11 mouse cellular contexts compared by ENCODE assay signal in genomic region chr4:131996985-131997384, GRCm38 (mm10).
DNase-seq lines count a peak whose midpoint lies in the region; ATAC-seq and TF ChIP-seq lines count a peak whose summit lies in the region.
"Had no signal": no experiment of that assay in that cellular context is flagged by ENCODE, and none has a peak within 500 bp of the region (broad histone marks: within the 10 kb centered on the region; RNA-seq: fewer than 3 reads in every experiment).

No protein-coding gene starts in this region.

- TF ChIP-seq EP300 in stomach, postnatal 0 days (optimal IDR thresholded peaks at IDR 0.05) = no peak

- no peak overlapping the region for H3K9ac ChIP-seq in stomach, postnatal 0 days (ENCODE audit: low read length)

- peak; percentile 16 for DNase-seq in embryo, embryonic 10 days (ENCODE audit: low spot score)
- no peak for DNase-seq in embryo, embryonic 9.5 days (ENCODE audit: extremely low spot score)
- no peak for DNase-seq in kidney, adult 2 months
- DNase-seq in kidney, postnatal 14 days = no peak
- peak; percentile 25 for DNase-seq in right cerebral cortex, postnatal 14 days
- DNase-seq in right cerebral cortex, postnatal 25 days = no peak
- DNase-seq in stomach, postnatal 0 days (ENCODE audit: low spot score) = no peak
- DNase-seq in gastrocnemius, adult 18-20 months (ENCODE audit: low spot score) = no peak
- DNase-seq: adrenal gland, adult 2 months; layer of hippocampus, postnatal 36 days had no signal

- H3K9me3 ChIP-seq in stomach, postnatal 0 days (ENCODE audit: control insufficient read depth, low read length) = no peaks in the 10 kb centered on the region

- peak; percentile 36 for TF ChIP-seq CTCF in kidney, adult 2 months (conservative IDR thresholded peaks at IDR 0.05; ENCODE audit: insufficient read depth, insufficient read length, low read depth, low read length)
- TF ChIP-seq CTCF in stomach, postnatal 0 days (IDR thresholded peaks at IDR 0.05; ENCODE audit: low read depth) = peak; percentile 65

- H3K27me3 ChIP-seq in kidney, adult 2 months (replicated peaks; ENCODE audit: control insufficient read depth, insufficient read depth, low read length) = no peaks in the 10 kb centered on the region
- H3K27me3 ChIP-seq in stomach, postnatal 0 days (ENCODE audit: control insufficient read depth, insufficient read depth, low read length) = no peaks in the 10 kb centered on the region

- peaks cover 4% of the 10 kb centered on the region; the same call in 1 of the 2 replicates for H3K4me1 ChIP-seq in kidney, adult 2 months (ENCODE audit: control insufficient read depth, insufficient read depth, low read length)
- H3K4me1 ChIP-seq in stomach, postnatal 0 days (replicated peaks; ENCODE audit: control insufficient read depth, insufficient read depth) = no peaks in the 10 kb centered on the region

- ATAC-seq in stomach, postnatal 0 days (ENCODE audit: low FRiP score, low TSS enrichment) = no peak
- ATAC-seq: inflammation-experienced regulatory T-cells, adult 6 months had no signal

- no peak overlapping the region for H3K4me3 ChIP-seq in kidney, adult 2 months (ENCODE audit: insufficient read depth, low read depth, low read length)
- no peak overlapping the region for H3K4me3 ChIP-seq in stomach, postnatal 0 days (ENCODE audit: low read depth, low read length)

- H3K4me2 ChIP-seq in stomach, postnatal 0 days (replicated peaks; ENCODE audit: low read depth) = no peak overlapping the region

- 61% methylated on average over 5 of the region's 5 CpGs for WGBS in kidney, adult 2 months
- WGBS in stomach, postnatal 0 days = 55% methylated on average over 5 of the region's 5 CpGs

- peaks cover 8% of the 10 kb centered on the region for H3K36me3 ChIP-seq in kidney, adult 2 months (ENCODE audit: control insufficient read depth, insufficient read depth, low read length)
- H3K36me3 ChIP-seq in stomach, postnatal 0 days (ENCODE audit: control insufficient read depth, insufficient read depth, low read length) = peaks cover 7% of the 10 kb centered on the region; the same call in 1 of the 2 replicates

- H3K27ac ChIP-seq in kidney, adult 2 months (ENCODE audit: insufficient read depth, low read depth, low read length) = no peak overlapping the region
- H3K27ac ChIP-seq in stomach, postnatal 0 days (replicated peaks) = no peak overlapping the region

- no peak for TF ChIP-seq POLR2A in kidney, adult 2 months (IDR thresholded peaks at IDR 0.05; ENCODE audit: low read depth, low read length)

Comparison
In these comparisons a context has a peak if more than half of its experiments do, and no peak if none do; other contexts are left out.
1. DNase-seq: peak in embryo, embryonic 10 days (single experiment) and right cerebral cortex, postnatal 14 days (single experiment); none in embryo, embryonic 9.5 days (single experiment), kidney, adult 2 months (single experiment), kidney, postnatal 14 days (single experiment), right cerebral cortex, postnatal 25 days (single experiment), stomach, postnatal 0 days (single experiment) and gastrocnemius, adult 18-20 months (single experiment).